Mouse (Mus musculus) right cerebral cortex, postnatal 25 days (tissue): Measurements from ENCODE around the gene Fam133b.

Experiments used
- DNase-seq: peaks from one replicate; pipeline ENCODE4 v3.0.0; 2022

Fam133b gene

GRCm38 (mm10) chr5:3543629-3544479 lies at the start of gene Fam133b:
TSS of gene Fam133b (plus strand) at chr5:3543833.
- DNase-seq = peak; percentile 96

- DNase-seq = no peak
Observed at GRCm38 (mm10) chr5:3493968-3494367, 49.7 kb upstream of the Fam133b start.

- DNase-seq = no peak
Observed at GRCm38 (mm10) chr5:3494452-3495187, 49.0 kb upstream of the Fam133b start.

- DNase-seq = no peak
Observed at GRCm38 (mm10) chr5:3497505-3497925, 46.1 kb upstream of the Fam133b start.

GRCm38 (mm10) chr5:3500298-3500697 lies 43.3 kb upstream of the Fam133b start:
- DNase-seq = no peak

GRCm38 (mm10) chr5:3500957-3501563 lies 42.6 kb upstream of the Fam133b start:
- no peak for DNase-seq

GRCm38 (mm10) chr5:3501564-3502001 lies 42.0 kb upstream of the Fam133b start:
- DNase-seq = no peak

- DNase-seq = no peak
Observed at GRCm38 (mm10) chr5:3502610-3503350, 40.9 kb upstream of the Fam133b start.

- DNase-seq = no peak
Observed at GRCm38 (mm10) chr5:3503373-3503772, 40.3 kb upstream of the Fam133b start.

GRCm38 (mm10) chr5:3503836-3504323 lies 39.8 kb upstream of the Fam133b start:
- no peak for DNase-seq

GRCm38 (mm10) chr5:3504453-3504852 lies 39.2 kb upstream of the Fam133b start:
- no peak for DNase-seq

GRCm38 (mm10) chr5:3505553-3505952 lies 38.1 kb upstream of the Fam133b start:
- no peak for DNase-seq

- DNase-seq = no peak
Observed at GRCm38 (mm10) chr5:3508480-3509381, 34.9 kb upstream of the Fam133b start.

- DNase-seq = no peak
Observed at GRCm38 (mm10) chr5:3509503-3509902, 34.1 kb upstream of the Fam133b start.

GRCm38 (mm10) chr5:3511097-3511795 lies 32.4 kb upstream of the Fam133b start:
- no peak for DNase-seq

GRCm38 (mm10) chr5:3512584-3512983 lies 31.0 kb upstream of the Fam133b start:
- DNase-seq = no peak

GRCm38 (mm10) chr5:3514901-3515311 lies 28.7 kb upstream of the Fam133b start:
- no peak for DNase-seq

GRCm38 (mm10) chr5:3515477-3515876 lies 28.2 kb upstream of the Fam133b start:
- DNase-seq = no peak

GRCm38 (mm10) chr5:3516481-3517075 lies 27.1 kb upstream of the Fam133b start:
- DNase-seq = peak; percentile 31
